Comparison of ENCODE assay signal across 8 mouse cellular contexts in genomic region chr9:21960558-21961208, GRCm38 (mm10). TPM values are rescaled to one million over a fixed set of nuclear protein-coding genes. Genes with fewer than 3 reads are reported as not detected.
A peak's percentile ranks its signal among the peaks of the same experiment; 100 is the strongest.
DNase-seq lines count a peak whose midpoint lies in the region; ATAC-seq lines count a peak whose summit lies in the region.

No protein-coding gene starts in this region.

- 0 out of 2 replicates have a peak overlapping the region, but pooled peaks have one; percentile 0 for H3K9ac ChIP-seq in heart, embryonic 15.5 days
- no peak overlapping the region for H3K9ac ChIP-seq in embryonic facial prominence, embryonic 13.5 days
- H3K9ac ChIP-seq in midbrain, embryonic 15.5 days, result no peak overlapping the region

- peak overlapping the region; percentile 59; the same call in 1 of the 2 replicates for H3K4me3 ChIP-seq in heart, embryonic 15.5 days
- 0 out of 2 replicates have a peak overlapping the region, but pooled peaks have one; percentile 1 for H3K4me3 ChIP-seq in embryonic facial prominence, embryonic 13.5 days
- H3K4me3 ChIP-seq in midbrain, embryonic 15.5 days, result no peak overlapping the region

- no peaks in the 10 kb centered on the region for H3K9me3 ChIP-seq in heart, embryonic 15.5 days (replicated peaks)
- H3K9me3 ChIP-seq in embryonic facial prominence, embryonic 13.5 days, result no peaks in the 10 kb centered on the region
- H3K9me3 ChIP-seq in midbrain, embryonic 15.5 days, result no peaks in the 10 kb centered on the region

- H3K4me2 ChIP-seq in heart, embryonic 15.5 days, result peak overlapping the region; percentile 98; the same call in 1 of the 2 replicates
- H3K4me2 ChIP-seq in embryonic facial prominence, embryonic 13.5 days, result peak overlapping the region; percentile 84
- peak overlapping the region; percentile 20; the same call in 1 of the 2 replicates for H3K4me2 ChIP-seq in midbrain, embryonic 15.5 days

- H3K36me3 ChIP-seq in heart, embryonic 15.5 days, result no peaks in the 10 kb centered on the region
- peaks cover 7% of the 10 kb centered on the region; the same call in 1 of the 2 replicates for H3K36me3 ChIP-seq in embryonic facial prominence, embryonic 13.5 days
- no peaks in the 10 kb centered on the region for H3K36me3 ChIP-seq in midbrain, embryonic 15.5 days (replicated peaks)

- WGBS in heart, embryonic 15.5 days, result 14% methylated on average over 26 of the region's 26 CpGs
- WGBS in embryonic facial prominence, embryonic 13.5 days, result 12% methylated on average over 26 of the region's 26 CpGs
- WGBS in midbrain, embryonic 15.5 days, result 10% methylated on average over 26 of the region's 26 CpGs

- H3K4me1 ChIP-seq in heart, embryonic 15.5 days (replicated peaks), result peaks cover 42% of the 10 kb centered on the region
- peaks cover 39% of the 10 kb centered on the region for H3K4me1 ChIP-seq in embryonic facial prominence, embryonic 13.5 days
- peaks cover 29% of the 10 kb centered on the region for H3K4me1 ChIP-seq in midbrain, embryonic 15.5 days

- no peak overlapping the region for H3K27ac ChIP-seq in heart, embryonic 15.5 days
- no peak overlapping the region for H3K27ac ChIP-seq in embryonic facial prominence, embryonic 13.5 days
- no peak overlapping the region for H3K27ac ChIP-seq in midbrain, embryonic 15.5 days

- ATAC-seq in heart, embryonic 15.5 days (replicated peaks; ENCODE audit: insufficient number of reproducible peaks, insufficient read depth, low FRiP score, low read depth), result no peak
- ATAC-seq in embryonic facial prominence, embryonic 13.5 days (ENCODE audit: insufficient number of reproducible peaks, insufficient read depth, low FRiP score, low TSS enrichment, low read depth), result no peak
- no peak for ATAC-seq in midbrain, embryonic 15.5 days (replicated peaks)
- no peak for ATAC-seq in frontal cortex, adult (ENCODE audit: low TSS enrichment)

- peaks cover 32% of the 10 kb centered on the region for H3K27me3 ChIP-seq in heart, embryonic 15.5 days
- peaks cover 59% of the 10 kb centered on the region for H3K27me3 ChIP-seq in embryonic facial prominence, embryonic 13.5 days
- H3K27me3 ChIP-seq in midbrain, embryonic 15.5 days (replicated peaks), result peaks cover 51% of the 10 kb centered on the region

- no peak for DNase-seq in heart, postnatal 25 days (ENCODE audit: low spot score)
- peak; percentile 57 to 73 for DNase-seq in kidney, postnatal 36 days
- no peak for DNase-seq in urinary bladder, postnatal 36 days (ENCODE audit: low spot score in 2 of 2)
- no peak for DNase-seq in thymus, postnatal 25 days

- intact Hi-C loops in heart, postnatal 25 days (cut with DNase I), result no loop called here

RNA-seq across cellular contexts. Expression of gene Epor, which starts 2.6 kb away (rescaled TPM):
- 2.9 and 4.7 TPM in 2 replicates for polyA plus RNA-seq in heart, embryonic 15.5 days (2015; fragmentation: Nextera tagmentation; extraction: Ambion mirVana)
- 1 to 10 TPM in 1 of 2 experiments, under 1 TPM in 1; 0.83 to 1.6 TPM for total RNA-seq in heart, postnatal 25 days (2021)
- 8.5 and 9.3 TPM in 2 replicates for polyA plus RNA-seq in embryonic facial prominence, embryonic 13.5 days (2015; fragmentation: Nextera tagmentation; extraction: Ambion mirVana)
- 1.6 and 1.9 TPM in 2 replicates for polyA plus RNA-seq in midbrain, embryonic 15.5 days (2015; fragmentation: Nextera tagmentation; extraction: Ambion mirVana)

RNA-seq across cellular contexts. Expression of gene Swsap1, which starts 5.1 kb away (rescaled TPM):
- polyA plus RNA-seq in heart, embryonic 15.5 days (2015; fragmentation: Nextera tagmentation; extraction: Ambion mirVana), result 4.4 and 5.2 TPM in 2 replicates
- total RNA-seq in heart, postnatal 25 days (2021), result 1 to 10 TPM; 5.8 to 7.4 TPM
- 5.2 and 7.3 TPM in 2 replicates for polyA plus RNA-seq in embryonic facial prominence, embryonic 13.5 days (2015; fragmentation: Nextera tagmentation; extraction: Ambion mirVana)
- polyA plus RNA-seq in midbrain, embryonic 15.5 days (2015; fragmentation: Nextera tagmentation; extraction: Ambion mirVana), result 10.5 TPM in 2 replicates

RNA-seq across cellular contexts. Expression of gene Plppr2, which starts 23.9 kb away (rescaled TPM):
- polyA plus RNA-seq in heart, embryonic 15.5 days (2015; fragmentation: Nextera tagmentation; extraction: Ambion mirVana), result 3.2 and 5.7 TPM in 2 replicates
- 1 to 10 TPM; 1.5 to 2.0 TPM for total RNA-seq in heart, postnatal 25 days (2021)
- polyA plus RNA-seq in embryonic facial prominence, embryonic 13.5 days (2015; fragmentation: Nextera tagmentation; extraction: Ambion mirVana), result 12.7 and 14.5 TPM in 2 replicates
- 116 and 120 TPM in 2 replicates for polyA plus RNA-seq in midbrain, embryonic 15.5 days (2015; fragmentation: Nextera tagmentation; extraction: Ambion mirVana)

RNA-seq across cellular contexts. Expression of gene Rgl3, which starts 28.6 kb away (rescaled TPM):
- 1.8 and 3.0 TPM in 2 replicates for polyA plus RNA-seq in heart, embryonic 15.5 days (2015; fragmentation: Nextera tagmentation; extraction: Ambion mirVana)
- 1 to 10 TPM; 2.0 to 3.2 TPM for total RNA-seq in heart, postnatal 25 days (2021)
- 0.59 and 0.94 TPM in 2 replicates for polyA plus RNA-seq in embryonic facial prominence, embryonic 13.5 days (2015; fragmentation: Nextera tagmentation; extraction: Ambion mirVana)
- 1.1 and 1.8 TPM in 2 replicates for polyA plus RNA-seq in midbrain, embryonic 15.5 days (2015; fragmentation: Nextera tagmentation; extraction: Ambion mirVana)

RNA-seq across cellular contexts. Expression of gene Tmem205, which starts 33.3 kb away (rescaled TPM):
- polyA plus RNA-seq in heart, embryonic 15.5 days (2015; fragmentation: Nextera tagmentation; extraction: Ambion mirVana), result 36.9 and 44.9 TPM in 2 replicates
- 10 to 100 TPM; 39.4 to 46.2 TPM for total RNA-seq in heart, postnatal 25 days (2021)
- 44.5 and 46.7 TPM in 2 replicates for polyA plus RNA-seq in embryonic facial prominence, embryonic 13.5 days (2015; fragmentation: Nextera tagmentation; extraction: Ambion mirVana)
- polyA plus RNA-seq in midbrain, embryonic 15.5 days (2015; fragmentation: Nextera tagmentation; extraction: Ambion mirVana), result 49.3 and 52.4 TPM in 2 replicates

Comparison
In these comparisons a context has a peak if more than half of its experiments do, and no peak if none do; other contexts are left out.
1. H3K4me2 ChIP-seq: peak in every context shown above with its lines; median percentile 98 in heart, embryonic 15.5 days; 84 in embryonic facial prominence, embryonic 13.5 days; 20 in midbrain, embryonic 15.5 days.
2. DNase-seq: peak in kidney, postnatal 36 days (2 of 2); none in heart, postnatal 25 days (single experiment), urinary bladder, postnatal 36 days (0 of 2) and thymus, postnatal 25 days (single experiment).